Mouse (Mus musculus) ES-E14 (cell line): ENCODE results near the gene Iqcn.

Experiments used
- CHD2 ChIP-seq: IDR thresholded peaks from 2 replicates; pipeline ENCODE4 v1.6.1; 2014; ENCODE audit warnings: mild to moderate bottlenecking, low read depth, low read length, inconsistent platforms
- HCFC1 ChIP-seq: IDR thresholded peaks from 2 replicates; pipeline ENCODE4 v1.6.1; 2012; ENCODE audit warnings: low read length, inconsistent platforms, borderline replicate concordance; ENCODE audit not compliant: insufficient read depth
- MAFK ChIP-seq: IDR thresholded peaks from 2 replicates; pipeline ENCODE4 v1.6.1; 2014; ENCODE audit warnings: mild to moderate bottlenecking, low read depth, low read length, inconsistent platforms; ENCODE audit not compliant: insufficient read depth
- ZC3H11A ChIP-seq: IDR thresholded peaks from 2 replicates; pipeline ENCODE4 v1.6.1; 2012; ENCODE audit warnings: low read depth, mild to moderate bottlenecking, inconsistent platforms, low read length, borderline replicate concordance
- ZNF384 ChIP-seq: IDR thresholded peaks from 2 replicates; pipeline ENCODE4 v1.6.1; 2012; ENCODE audit warnings: low read depth, low read length, inconsistent platforms

- TF ChIP-seq ZNF384 (no peak), MAFK (no peak), ZC3H11A (no peak), HCFC1 (no peak), CHD2 (no peak)
Measured at GRCm38 (mm10) chr8:70674109-70674508, 29.1 kb upstream of the Iqcn start.
